Mouse (Mus musculus) v-Abl transformed pro-B cells (cell line): ENCODE measurements at regions not wholly inside any gene's neighbourhood (a gene's known extent, or its start where the extent isn't known, plus 50 kb on each side); places are given as distances from the start of the nearest gene placed in this dataset.

Experiments used
- in situ Hi-C, 2 experiments: fragments of 400-800 bp; cut with MboI; formaldehyde crosslinking; loops; one replicate each; pipeline ENCODE4 v1.15.1; 2025; ENCODE audit not compliant: unreplicated experiment in 2 of 2

- in situ Hi-C loops, result no loop called here
Measured at GRCm38 (mm10) chr7:124670477-124670876, 687.8 kb downstream of the Hs3st4 start.

- in situ Hi-C loops, result no loop called here
Measured at GRCm38 (mm10) chr7:124671117-124671516, 688.4 kb downstream of the Hs3st4 start.

DNA sequence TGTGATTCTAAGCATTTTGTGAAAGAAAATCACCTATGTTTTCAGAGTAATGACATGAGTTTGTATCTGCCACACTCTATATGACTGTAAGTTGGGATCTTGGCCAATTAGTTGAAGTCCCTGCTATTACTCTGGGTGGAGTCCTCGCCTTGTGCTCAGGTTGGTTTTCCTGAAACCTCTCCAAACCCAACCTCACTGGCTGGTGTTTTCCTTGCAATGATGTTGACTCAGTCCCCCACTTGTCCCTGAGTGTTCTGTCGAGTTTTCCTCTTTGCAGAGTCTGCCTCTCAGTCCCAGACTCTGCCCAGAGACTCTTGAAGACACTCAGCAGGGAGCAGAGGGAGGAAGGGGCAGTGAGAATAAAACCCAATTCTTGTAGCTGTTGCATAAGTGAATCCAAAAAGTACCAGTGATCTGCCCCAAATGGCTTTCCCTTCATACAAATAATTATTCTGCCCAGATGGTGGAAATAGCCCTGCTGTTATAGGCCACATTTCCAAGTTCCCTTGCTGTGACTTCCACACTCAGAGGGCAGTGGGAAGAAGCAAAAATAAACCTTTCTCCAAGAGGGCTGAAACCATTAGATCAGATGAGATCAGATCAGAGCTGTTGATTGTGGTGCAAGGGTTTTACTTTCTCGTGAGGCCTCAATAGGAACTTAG, 694.3 kb downstream of the Hs3st4 start:
- in situ Hi-C loops, result no loop called here

DNA sequence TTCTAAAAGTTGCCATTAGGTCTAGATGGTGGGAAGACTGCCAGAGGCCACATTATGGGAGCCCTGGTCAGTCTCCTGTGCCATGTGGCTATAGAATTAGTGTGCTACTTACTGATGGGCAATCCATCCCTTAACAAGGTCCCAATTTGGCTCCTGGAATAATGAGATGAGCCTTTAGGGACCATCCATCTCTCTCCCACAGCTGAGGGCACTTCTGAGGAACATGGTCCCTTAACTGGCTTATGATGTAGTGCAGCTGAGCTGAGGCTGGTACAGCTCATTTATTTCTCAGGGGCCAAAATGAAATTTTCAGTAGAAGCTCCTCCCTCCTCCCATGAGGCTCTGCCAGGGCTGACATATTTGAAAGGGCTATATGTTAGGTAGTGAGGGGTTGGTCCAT, 697.9 kb downstream of the Hs3st4 start:
- in situ Hi-C loops, result no loop called here

DNA sequence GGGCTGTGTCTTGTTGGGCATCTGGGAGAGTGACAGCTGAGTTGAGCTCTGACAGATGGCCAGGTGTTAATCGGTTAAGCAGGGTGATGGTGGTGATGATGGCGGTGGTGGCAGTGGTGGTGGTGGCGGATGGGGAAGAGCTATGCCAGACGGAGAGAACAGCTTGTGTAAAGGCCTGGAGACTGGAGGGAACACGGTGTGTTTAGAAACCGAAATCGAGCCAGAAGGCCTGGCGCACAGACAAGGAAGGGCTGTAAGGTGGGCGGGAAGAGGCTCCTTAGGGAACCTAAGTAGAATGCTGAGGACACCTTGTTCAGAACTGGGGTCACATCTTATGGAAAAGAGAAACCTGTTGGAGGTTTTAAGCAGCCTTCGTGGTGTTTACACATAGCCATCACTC, 698.5 kb downstream of the Hs3st4 start:
- in situ Hi-C loops, result no loop called here

DNA sequence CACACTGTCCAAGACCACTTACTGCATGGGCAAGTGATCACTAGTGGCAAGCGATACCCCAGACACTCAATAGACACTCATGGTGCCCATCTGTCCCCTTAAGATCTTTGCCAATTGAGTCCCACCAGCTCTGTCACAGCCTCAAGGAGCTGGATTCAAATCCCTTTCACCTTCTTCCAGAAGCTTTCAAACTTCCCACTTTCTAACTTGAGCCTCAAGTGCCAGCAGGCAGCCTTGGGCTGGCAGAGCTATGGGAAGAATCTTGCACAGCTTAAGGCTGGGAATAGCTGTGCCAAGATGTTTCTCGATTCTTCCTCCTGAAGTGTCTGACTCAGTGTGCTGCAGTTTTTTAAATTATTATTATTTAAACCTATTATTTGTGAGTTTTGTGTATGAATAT, 699.2 kb downstream of the Hs3st4 start:
- in situ Hi-C loops, result no loop called here

DNA sequence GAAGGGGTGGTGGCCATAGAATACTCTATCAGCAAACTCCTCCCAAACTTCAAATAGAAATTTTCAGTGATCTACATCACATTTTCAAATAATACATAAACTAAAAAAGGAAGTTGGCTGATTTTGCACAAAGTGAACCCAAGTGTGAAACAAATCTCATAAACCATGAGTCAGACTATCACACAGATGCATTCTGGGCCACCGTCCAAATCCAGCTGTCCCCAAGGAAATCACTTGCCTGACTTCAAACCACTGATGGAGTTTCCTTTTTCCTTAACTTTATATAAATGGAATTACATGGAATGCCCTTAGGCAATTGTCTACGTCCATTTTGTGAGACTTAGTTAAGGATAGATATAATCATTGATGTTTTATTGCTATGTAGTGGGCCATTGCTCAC, 702.8 kb downstream of the Hs3st4 start:
- in situ Hi-C loops, result no loop called here

GRCm38 (mm10) chr7:124704163-124704824, 721.6 kb downstream of the Hs3st4 start:
- in situ Hi-C loops, result no loop called here

GRCm38 (mm10) chr7:124707143-124707542, 724.5 kb downstream of the Hs3st4 start:
- in situ Hi-C loops, result no loop called here

DNA sequence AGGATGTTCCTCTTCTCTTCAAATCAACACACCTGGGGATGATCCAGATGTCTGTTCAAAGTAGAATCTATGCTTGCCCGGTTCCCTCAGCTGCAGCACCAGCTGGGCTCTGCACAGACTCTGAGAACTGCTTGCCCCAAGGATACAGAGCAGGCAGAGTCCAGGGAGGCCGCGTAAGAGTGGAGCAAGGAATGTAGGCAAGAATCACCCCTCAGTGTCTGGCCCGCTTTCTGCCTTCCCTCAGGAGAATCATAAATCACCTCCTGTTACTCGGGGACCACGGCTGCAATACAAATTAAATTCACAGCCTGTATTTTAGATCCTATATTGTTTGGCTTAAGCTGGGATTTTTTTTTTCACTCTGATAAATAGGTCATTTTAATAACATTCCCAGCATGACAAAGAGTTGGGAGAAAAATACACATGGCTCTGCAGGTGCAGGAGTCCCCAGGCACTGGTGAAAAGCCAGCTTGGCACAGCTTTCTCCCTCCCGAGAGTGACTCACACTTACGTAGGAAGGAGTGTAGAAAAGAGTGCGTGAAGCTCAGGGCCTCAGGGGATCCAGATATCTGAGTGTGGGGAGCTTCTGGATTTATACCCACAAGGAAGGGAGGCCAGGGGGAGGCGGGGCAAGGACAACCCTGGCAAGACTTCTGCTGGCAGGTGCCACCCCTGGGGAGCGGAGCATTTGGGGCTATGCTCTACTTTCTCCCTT, 726.3 kb downstream of the Hs3st4 start:
- in situ Hi-C loops, result no loop called here

- in situ Hi-C loops, result no loop called here
Measured at GRCm38 (mm10) chr7:124720927-124721326, 723.5 kb upstream of the Kdm8 start.

GRCm38 (mm10) chr7:124742086-124742485, 702.4 kb upstream of the Kdm8 start:
- in situ Hi-C loops, result no loop called here

- in situ Hi-C loops, result no loop called here
Measured at GRCm38 (mm10) chr7:124746321-124746720, 698.2 kb upstream of the Kdm8 start.

DNA sequence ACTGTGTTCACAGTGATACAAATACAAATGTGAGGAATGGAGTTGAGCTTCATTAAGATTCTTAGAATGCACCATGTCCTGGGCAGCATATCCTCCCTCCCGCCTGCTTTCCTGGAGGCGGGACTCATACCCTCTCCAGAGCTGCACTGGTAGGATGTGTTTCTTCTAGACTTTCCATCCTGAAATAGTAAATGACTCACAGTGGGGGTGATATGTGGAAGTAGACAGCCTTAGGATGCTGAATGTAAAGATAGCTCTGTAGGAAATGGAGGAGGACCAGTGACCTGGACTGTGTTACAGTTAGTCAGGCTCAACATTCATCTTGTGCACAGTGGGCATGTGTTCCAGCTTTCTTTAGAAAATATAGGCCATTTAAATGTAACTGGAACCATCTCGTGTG, 696.1 kb upstream of the Kdm8 start:
- in situ Hi-C loops, result no loop called here

GRCm38 (mm10) chr7:124759084-124759483, 685.4 kb upstream of the Kdm8 start:
- in situ Hi-C loops, result no loop called here

DNA sequence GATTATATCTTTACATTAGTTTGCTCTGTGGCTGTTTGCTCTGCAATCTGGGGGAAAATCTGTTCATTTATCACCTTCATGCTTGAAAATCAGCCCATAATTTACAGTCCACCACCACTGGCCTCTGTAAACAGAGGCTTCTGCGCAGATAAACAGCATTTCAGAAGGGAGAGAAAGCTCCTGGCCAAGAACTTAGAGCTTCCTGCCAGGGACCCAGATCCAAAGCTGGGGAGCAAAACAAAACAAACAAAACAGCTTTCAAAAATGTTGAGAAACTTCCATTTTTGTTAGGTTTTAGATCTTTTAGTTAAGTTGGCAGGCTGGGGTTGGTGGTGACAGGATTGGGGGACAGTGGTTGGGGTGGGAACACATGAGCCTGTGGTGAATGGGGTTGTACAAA, 666.7 kb upstream of the Kdm8 start:
- in situ Hi-C loops, result no loop called here

GRCm38 (mm10) chr7:124782816-124783215, 661.7 kb upstream of the Kdm8 start:
- in situ Hi-C loops, result no loop called here

- in situ Hi-C loops, result no loop called here
Measured at GRCm38 (mm10) chr7:124784995-124785394, 659.5 kb upstream of the Kdm8 start.

DNA sequence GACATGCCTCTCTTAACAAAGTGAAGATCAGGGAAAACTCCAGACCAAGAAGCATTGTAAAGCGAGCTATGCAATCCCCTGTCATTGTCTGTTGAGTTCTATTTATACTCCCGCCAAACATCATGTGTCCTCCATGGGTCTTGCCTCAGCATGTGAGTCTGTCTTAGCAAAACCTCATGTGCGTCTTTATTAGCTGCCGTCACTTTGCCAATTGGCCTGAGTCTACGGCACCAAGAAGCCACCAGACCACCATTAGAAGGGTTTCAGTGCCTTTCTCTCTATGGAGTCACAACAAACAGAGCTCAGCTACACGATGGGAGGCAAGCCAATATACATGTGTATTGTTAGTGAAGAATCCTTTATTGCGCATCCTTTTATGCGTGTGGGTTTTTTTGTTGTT, 658.6 kb upstream of the Kdm8 start:
- in situ Hi-C loops, result no loop called here

GRCm38 (mm10) chr7:124788781-124789180, 655.7 kb upstream of the Kdm8 start:
- in situ Hi-C loops, result no loop called here

DNA sequence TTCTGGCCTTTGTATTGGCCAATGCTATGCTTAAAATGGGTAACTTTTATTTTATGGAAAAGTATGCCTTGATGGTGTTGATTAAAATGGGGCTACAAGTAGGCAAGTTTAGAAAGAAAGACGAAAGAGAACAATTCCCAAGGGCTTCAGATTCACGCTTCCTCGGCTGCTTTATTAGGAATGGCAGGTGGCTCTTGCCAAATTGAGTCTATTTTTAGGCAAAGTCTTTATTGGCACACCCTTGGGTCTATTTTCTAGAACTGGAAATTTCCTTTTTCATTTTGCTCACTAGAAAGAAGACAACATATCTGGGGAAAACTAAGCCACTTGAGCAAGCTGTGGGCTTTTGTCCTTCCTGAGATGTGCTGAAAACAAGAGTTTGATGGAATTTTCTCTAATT, 641.4 kb upstream of the Kdm8 start:
- in situ Hi-C loops, result no loop called here

- in situ Hi-C loops, result no loop called here
Measured at GRCm38 (mm10) chr7:124834692-124835091, 609.8 kb upstream of the Kdm8 start.
